Mouse (Mus musculus): Measurements from ENCODE around the gene Stn1. TPM values are rescaled to one million over a fixed set of nuclear protein-coding genes. Genes with fewer than 3 reads are reported as not detected.

Stn1 gene
- polyA plus RNA-seq, 1 experiment, result 2.4 TPM

- Histone ChIP-seq H3K4me3 (replicated peaks) (no peak overlapping the region), H3K27me3 (replicated peaks) (peaks cover 74% of the 10 kb centered on the region), H3K9me3 (peaks cover 10% of the 10 kb centered on the region), H3K4me1 (no peaks in the 10 kb centered on the region), H3K36me3 (replicated peaks; ENCODE audit: low read length) (no peaks in the 10 kb centered on the region)
- TF ChIP-seq GATA1 (IDR thresholded peaks at IDR 0.05; ENCODE audit: borderline replicate concordance, low read length), result no peak
- TF ChIP-seq FLI1 (IDR thresholded peaks at IDR 0.05; ENCODE audit: low read length), result no peak
Measured at GRCm38 (mm10) chr19:47457711-47458503, 79.4 kb downstream of the Stn1 start.

DNA sequence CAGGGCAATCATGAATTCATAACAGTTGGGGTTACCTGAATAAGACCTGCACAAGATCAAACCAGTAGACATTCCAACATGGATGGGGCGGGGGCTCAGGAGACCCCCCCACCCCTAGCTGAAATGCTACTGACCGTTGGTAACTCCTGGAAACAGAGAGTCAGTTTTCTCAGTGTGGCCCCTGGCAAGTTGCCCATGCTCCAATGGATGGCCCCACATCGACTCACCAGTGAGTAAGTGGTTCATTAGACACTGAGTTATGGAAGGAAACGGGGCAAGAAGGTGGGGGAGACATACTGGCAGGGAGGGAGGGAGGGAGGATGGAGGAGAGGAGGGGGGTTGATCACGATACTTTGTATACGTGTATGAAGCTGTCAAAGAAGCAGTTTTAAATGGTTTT lies 81.3 kb downstream of the Stn1 start:
- H3K4me1 ChIP-seq, result peaks cover 4% of the 10 kb centered on the region; the same call in 1 of the 2 replicates
- H3K9me3 ChIP-seq, result no peaks in the 10 kb centered on the region
- H3K4me3 ChIP-seq (replicated peaks), result no peak overlapping the region
- TF ChIP-seq GATA1 (IDR thresholded peaks at IDR 0.05; ENCODE audit: borderline replicate concordance, low read length) (no peak), FLI1 (IDR thresholded peaks at IDR 0.05; ENCODE audit: low read length) (no peak)
- no peaks in the 10 kb centered on the region for H3K36me3 ChIP-seq (replicated peaks; ENCODE audit: low read length)
- peaks cover 66% of the 10 kb centered on the region for H3K27me3 ChIP-seq (replicated peaks)

GRCm38 (mm10) chr19:47455001-47455755 lies 82.1 kb downstream of the Stn1 start:
- no peaks in the 10 kb centered on the region for H3K36me3 ChIP-seq (replicated peaks; ENCODE audit: low read length)
- no peaks in the 10 kb centered on the region for H3K9me3 ChIP-seq
- TF ChIP-seq GATA1 (IDR thresholded peaks at IDR 0.05; ENCODE audit: borderline replicate concordance, low read length), result no peak
- TF ChIP-seq FLI1 (IDR thresholded peaks at IDR 0.05; ENCODE audit: low read length), result no peak
- H3K4me3 ChIP-seq (replicated peaks), result no peak overlapping the region
- peaks cover 4% of the 10 kb centered on the region; the same call in 1 of the 2 replicates for H3K4me1 ChIP-seq
- peaks cover 64% of the 10 kb centered on the region for H3K27me3 ChIP-seq (replicated peaks)

GRCm38 (mm10) chr19:47454167-47455000 lies 82.9 kb downstream of the Stn1 start:
- Histone ChIP-seq H3K9me3 (no peaks in the 10 kb centered on the region), H3K27me3 (replicated peaks) (peaks cover 61% of the 10 kb centered on the region), H3K36me3 (replicated peaks; ENCODE audit: low read length) (no peaks in the 10 kb centered on the region), H3K4me1 (peaks cover 4% of the 10 kb centered on the region; the same call in 1 of the 2 replicates), H3K4me3 (replicated peaks) (no peak overlapping the region)
- no peak for TF ChIP-seq GATA1 (IDR thresholded peaks at IDR 0.05; ENCODE audit: borderline replicate concordance, low read length)
- TF ChIP-seq FLI1 (IDR thresholded peaks at IDR 0.05; ENCODE audit: low read length), result no peak

GRCm38 (mm10) chr19:47453352-47453751 lies 84.0 kb downstream of the Stn1 start:
- Histone ChIP-seq H3K9me3 (no peaks in the 10 kb centered on the region), H3K4me1 (peaks cover 10% of the 10 kb centered on the region; the same call in 1 of the 2 replicates), H3K36me3 (replicated peaks; ENCODE audit: low read length) (no peaks in the 10 kb centered on the region), H3K27me3 (replicated peaks) (peaks cover 58% of the 10 kb centered on the region), H3K4me3 (replicated peaks) (no peak overlapping the region)
- TF ChIP-seq FLI1 (IDR thresholded peaks at IDR 0.05; ENCODE audit: low read length) (no peak), GATA1 (IDR thresholded peaks at IDR 0.05; ENCODE audit: borderline replicate concordance, low read length) (no peak)

DNA sequence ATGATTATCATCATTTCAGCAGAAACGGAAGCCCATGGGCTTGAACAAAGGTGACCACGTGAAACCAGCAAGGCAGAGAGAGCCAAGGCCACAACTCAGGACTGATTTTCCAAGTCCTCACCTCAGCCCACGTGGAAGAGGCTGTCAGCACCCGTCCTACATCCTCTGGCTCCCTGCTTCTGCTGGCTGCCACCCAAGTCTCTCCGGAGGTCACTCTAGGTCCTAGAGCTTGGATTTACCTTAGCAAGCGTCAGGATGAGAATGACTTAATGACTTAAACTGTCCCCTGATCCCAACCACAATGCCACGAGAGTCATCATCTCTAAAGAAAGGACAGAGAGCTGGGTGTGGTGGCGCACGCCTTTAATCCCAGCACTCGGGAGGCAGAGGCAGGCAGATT lies 84.6 kb downstream of the Stn1 start:
- H3K4me1 ChIP-seq, result peaks cover 12% of the 10 kb centered on the region; the same call in 1 of the 2 replicates
- H3K4me3 ChIP-seq (replicated peaks), result no peak overlapping the region
- H3K9me3 ChIP-seq, result no peaks in the 10 kb centered on the region
- TF ChIP-seq FLI1 (IDR thresholded peaks at IDR 0.05; ENCODE audit: low read length), result no peak
- TF ChIP-seq GATA1 (IDR thresholded peaks at IDR 0.05; ENCODE audit: borderline replicate concordance, low read length), result no peak
- no peaks in the 10 kb centered on the region for H3K36me3 ChIP-seq (replicated peaks; ENCODE audit: low read length)
- peaks cover 55% of the 10 kb centered on the region for H3K27me3 ChIP-seq (replicated peaks)

DNA sequence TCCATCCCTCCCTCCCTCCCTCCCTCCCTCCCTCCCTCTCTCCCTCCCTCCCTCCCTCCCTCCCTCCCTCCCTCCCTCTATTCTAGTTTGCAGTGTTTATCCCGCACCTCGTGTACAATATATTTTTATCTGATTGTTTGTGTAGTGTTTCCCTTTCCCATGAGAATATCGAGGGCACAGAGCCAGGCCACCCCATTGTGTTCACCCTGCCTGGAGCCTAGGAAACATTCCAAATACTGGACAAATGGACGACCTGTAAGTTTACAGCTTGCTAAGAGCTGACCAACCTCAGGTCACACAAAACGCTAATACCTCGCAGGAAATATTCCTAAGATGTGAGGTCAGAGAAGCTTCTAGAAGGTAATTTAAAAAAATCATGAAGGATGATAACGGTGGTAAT lies 85.1 kb downstream of the Stn1 start:
- Histone ChIP-seq H3K4me3 (replicated peaks) (no peak overlapping the region), H3K27me3 (replicated peaks) (peaks cover 51% of the 10 kb centered on the region), H3K36me3 (replicated peaks; ENCODE audit: low read length) (no peaks in the 10 kb centered on the region), H3K9me3 (no peaks in the 10 kb centered on the region), H3K4me1 (peaks cover 12% of the 10 kb centered on the region; the same call in 1 of the 2 replicates)
- TF ChIP-seq GATA1 (IDR thresholded peaks at IDR 0.05; ENCODE audit: borderline replicate concordance, low read length), result no peak
- no peak for TF ChIP-seq FLI1 (IDR thresholded peaks at IDR 0.05; ENCODE audit: low read length)

GRCm38 (mm10) chr19:47451476-47452113 lies 85.7 kb downstream of the Stn1 start:
- no peaks in the 10 kb centered on the region for H3K9me3 ChIP-seq
- TF ChIP-seq FLI1 (IDR thresholded peaks at IDR 0.05; ENCODE audit: low read length) (no peak), GATA1 (IDR thresholded peaks at IDR 0.05; ENCODE audit: borderline replicate concordance, low read length) (no peak)
- no peaks in the 10 kb centered on the region for H3K36me3 ChIP-seq (replicated peaks; ENCODE audit: low read length)
- peaks cover 12% of the 10 kb centered on the region; the same call in 1 of the 2 replicates for H3K4me1 ChIP-seq
- H3K27me3 ChIP-seq (replicated peaks), result peaks cover 52% of the 10 kb centered on the region
- H3K4me3 ChIP-seq (replicated peaks), result no peak overlapping the region

Other genes starting within 250 kb of the Stn1 start
- gene Sh3pxd2a, start 73.1 kb downstream of the Stn1 start, polyA plus RNA-seq (2012; ENCODE audit: insufficient read depth, low replicate concordance), result 0.21 TPM in 1 of 2 replicates, not detected in the other
- 1.5 and 5.6 TPM in 2 replicates for gene Slk, start 42.2 kb upstream of the Stn1 start, polyA plus RNA-seq (2012; ENCODE audit: insufficient read depth, low replicate concordance)
- not detected in 2 replicates for gene Col17a1, start 154.6 kb upstream of the Stn1 start, polyA plus RNA-seq (2012; ENCODE audit: insufficient read depth, low replicate concordance)
- 4.5 and 9.7 TPM in 2 replicates for gene Sfr1, start 194.2 kb upstream of the Stn1 start, polyA plus RNA-seq (2012; ENCODE audit: insufficient read depth, low replicate concordance)